Mouse (Mus musculus) olfactory bulb, adult 2 months (tissue): ENCODE measurements around the gene Farp1. TPM values are rescaled to one million over a fixed set of nuclear protein-coding genes. Genes with fewer than 3 reads are reported as not detected.
"Not testable (repeated sequence)": the region's sequence is repeated elsewhere in the genome, so short reads cannot be mapped to it uniquely, and the experiment has no call there.

Source experiments
- H3K27ac ChIP-seq: fragments of 200-500 bp; 2 replicates; pipeline ENCODE4 v1.5.1; 2012; ENCODE audit warnings: low read depth, low read length; ENCODE audit not compliant: insufficient read depth
- H3K4me1 ChIP-seq: fragments of 200-500 bp; 2 replicates; pipeline ENCODE4 v1.6.1; 2012; ENCODE audit warnings: low read length; ENCODE audit not compliant: control insufficient read depth, insufficient read depth
- H3K4me3 ChIP-seq: fragments of 200-500 bp; 2 replicates; pipeline ENCODE4 v1.5.1; 2012; ENCODE audit warnings: mild to moderate bottlenecking, low read depth, low read length, moderate library complexity; ENCODE audit not compliant: insufficient read depth
- CTCF ChIP-seq: fragments of 200-500 bp; IDR thresholded peaks from 2 replicates; pipeline ENCODE4 v1.5.1; 2012; ENCODE audit warnings: low read depth, mild to moderate bottlenecking, low read length, moderate library complexity; ENCODE audit not compliant: insufficient read depth
- POLR2A ChIP-seq: fragments of 200-500 bp; IDR thresholded peaks from 2 replicates; pipeline ENCODE4 v1.6.1; 2012; ENCODE audit warnings: mild to moderate bottlenecking, low read depth, low read length, moderate library complexity; ENCODE audit not compliant: insufficient read depth
- WGBS: fragments of 180-500 bp; shearing (Covaris S2); methylation state at CpG from one replicate; pipeline ENCODE4 v1.1.7; 2018; 5-methylcytosine and 5-hydroxymethylcytosine counted together
- polyA plus RNA-seq: library from polyadenylated mRNA; stranded (reverse); fragments of >200 nt; gene quantifications from 2 replicates; pipeline ENCODE4 v1.2.4, GENCODE M21; 2012; ENCODE audit warnings: low replicate concordance; ENCODE audit not compliant: missing spikeins, insufficient read depth, insufficient read length

Farp1 gene
- polyA plus RNA-seq, 1 experiment: not detected

DNA sequence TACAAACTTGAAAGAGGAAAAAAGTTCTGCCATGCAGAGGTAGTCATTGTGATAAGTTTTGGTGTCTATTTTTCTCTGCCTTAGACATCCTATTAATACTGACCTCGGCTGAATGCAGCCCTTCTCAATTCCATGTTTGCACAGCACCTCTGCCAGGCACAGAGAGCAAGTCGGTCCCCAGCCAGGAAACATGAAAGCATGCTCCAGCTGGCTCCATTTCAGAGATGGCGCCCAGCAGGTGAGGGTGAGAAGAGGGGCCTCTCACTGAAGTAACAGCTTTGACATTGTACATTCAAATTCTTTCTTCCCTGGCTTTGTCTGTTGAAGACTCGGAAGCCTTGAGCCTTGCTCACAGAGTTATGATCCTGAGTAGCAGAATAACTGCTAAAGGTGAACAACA is 140.9 kb downstream of the Farp1 start:
- no peak overlapping the region for H3K4me3 ChIP-seq
- TF ChIP-seq CTCF (no peak), POLR2A (no peak)
- 64% methylated on average over 4 of the region's 4 CpGs for WGBS
- no peak overlapping the region for H3K27ac ChIP-seq
- H3K4me1 ChIP-seq: peaks cover 34% of the 10 kb centered on the region

DNA sequence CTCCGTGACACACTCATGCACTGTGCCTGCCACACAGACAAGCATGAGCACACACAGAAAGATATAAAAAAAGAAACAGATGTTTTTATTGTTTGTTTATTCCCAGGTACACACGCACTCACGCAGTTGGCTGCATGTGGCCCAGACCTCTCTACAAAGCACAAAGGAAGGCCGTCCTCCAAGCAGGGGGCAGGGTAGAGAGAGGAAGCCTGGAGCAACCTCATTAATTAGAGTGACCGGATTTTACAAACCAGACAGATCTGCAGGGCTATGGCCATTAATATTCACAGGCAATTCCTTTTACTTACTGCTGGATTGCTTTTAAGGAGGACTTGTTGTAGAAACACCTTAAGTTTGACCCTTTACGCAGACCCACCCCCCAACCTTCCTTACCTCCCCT is 142.9 kb downstream of the Farp1 start:
- TF ChIP-seq CTCF: no peak
- no peak for TF ChIP-seq POLR2A
- Histone ChIP-seq H3K27ac (no peak overlapping the region), H3K4me3 (no peak overlapping the region), H3K4me1 (peaks cover 23% of the 10 kb centered on the region)
- 69% methylated on average over 6 of the region's 6 CpGs for WGBS

DNA sequence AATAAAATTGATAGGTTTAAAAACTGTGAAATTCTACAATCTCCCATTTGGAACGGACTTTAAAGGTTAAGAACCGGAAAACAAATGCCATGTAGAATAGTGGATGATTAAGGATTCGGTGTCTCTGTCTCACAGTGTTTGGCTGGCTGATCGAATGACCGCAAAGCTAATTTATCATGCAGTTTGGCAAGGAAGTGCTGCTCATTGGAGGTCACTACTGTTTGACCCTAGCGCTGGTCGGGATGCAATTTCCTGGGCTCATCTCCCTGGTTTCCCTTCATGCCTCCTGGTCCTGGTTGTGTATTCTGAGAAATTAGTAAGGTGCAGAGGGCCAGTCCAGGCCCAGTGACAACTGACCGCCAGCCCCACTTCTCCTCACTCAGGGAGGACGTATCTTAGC is 145.6 kb downstream of the Farp1 start:
- 84% methylated on average over 9 of the region's 9 CpGs for WGBS

DNA sequence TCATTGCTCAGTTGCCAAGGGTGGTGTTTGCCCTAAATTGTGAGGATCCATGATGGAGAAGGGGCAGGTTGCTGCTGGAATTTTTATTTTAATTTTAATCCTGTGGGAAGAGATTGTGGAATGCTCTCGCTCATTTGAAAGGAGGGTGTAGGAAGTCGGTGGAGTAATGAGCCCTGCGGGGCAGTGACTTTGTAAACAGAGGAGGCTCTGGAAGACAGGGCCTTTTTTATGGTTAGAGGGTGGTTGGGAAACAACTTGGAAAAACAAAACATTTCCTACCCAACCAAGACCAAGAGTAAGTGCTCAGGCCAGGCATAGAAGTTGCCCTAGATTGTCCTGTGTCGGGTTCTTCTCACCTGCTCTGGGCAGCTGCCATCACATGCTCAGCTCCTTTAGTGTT is 146.8 kb downstream of the Farp1 start:
- no peak overlapping the region for H3K27ac ChIP-seq
- WGBS: 70% methylated on average over 4 of the region's 4 CpGs
- H3K4me1 ChIP-seq: peaks cover 16% of the 10 kb centered on the region
- H3K4me3 ChIP-seq: no peak overlapping the region
- TF ChIP-seq POLR2A (no peak), CTCF (no peak)

More for the DNA sequence above, 145.6 kb downstream of the Farp1 start:
- no peak overlapping the region for H3K27ac ChIP-seq
- H3K4me1 ChIP-seq: peaks cover 12% of the 10 kb centered on the region; the same call in 1 of the 2 replicates
- TF ChIP-seq CTCF (no peak), POLR2A (no peak)
- no peak overlapping the region for H3K4me3 ChIP-seq

DNA sequence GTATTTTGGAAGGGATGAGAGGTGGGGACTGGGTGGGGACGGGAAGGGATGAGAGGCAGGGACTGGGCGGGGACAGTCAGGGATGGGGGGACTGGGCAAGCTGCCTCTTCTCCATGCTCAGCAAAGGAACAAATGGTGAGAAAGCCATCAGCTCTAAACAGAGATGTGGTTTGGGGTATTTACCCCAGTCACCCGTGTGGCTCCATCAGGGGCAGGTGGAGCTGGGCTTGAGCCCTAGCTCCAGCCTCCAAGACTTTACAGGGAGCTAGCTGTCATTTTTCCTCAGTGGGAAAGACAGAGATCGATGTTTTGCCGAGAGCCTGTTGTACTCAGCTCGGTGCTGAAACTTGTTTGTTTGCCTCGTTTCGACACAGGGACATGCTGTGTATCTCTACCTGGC is 148.0 kb downstream of the Farp1 start:
- Histone ChIP-seq H3K27ac (no peak overlapping the region), H3K4me3 (no peak overlapping the region), H3K4me1 (peaks cover 11% of the 10 kb centered on the region)
- TF ChIP-seq POLR2A: no peak
- TF ChIP-seq CTCF: no peak
- 90% methylated on average over 8 of the region's 8 CpGs for WGBS

DNA sequence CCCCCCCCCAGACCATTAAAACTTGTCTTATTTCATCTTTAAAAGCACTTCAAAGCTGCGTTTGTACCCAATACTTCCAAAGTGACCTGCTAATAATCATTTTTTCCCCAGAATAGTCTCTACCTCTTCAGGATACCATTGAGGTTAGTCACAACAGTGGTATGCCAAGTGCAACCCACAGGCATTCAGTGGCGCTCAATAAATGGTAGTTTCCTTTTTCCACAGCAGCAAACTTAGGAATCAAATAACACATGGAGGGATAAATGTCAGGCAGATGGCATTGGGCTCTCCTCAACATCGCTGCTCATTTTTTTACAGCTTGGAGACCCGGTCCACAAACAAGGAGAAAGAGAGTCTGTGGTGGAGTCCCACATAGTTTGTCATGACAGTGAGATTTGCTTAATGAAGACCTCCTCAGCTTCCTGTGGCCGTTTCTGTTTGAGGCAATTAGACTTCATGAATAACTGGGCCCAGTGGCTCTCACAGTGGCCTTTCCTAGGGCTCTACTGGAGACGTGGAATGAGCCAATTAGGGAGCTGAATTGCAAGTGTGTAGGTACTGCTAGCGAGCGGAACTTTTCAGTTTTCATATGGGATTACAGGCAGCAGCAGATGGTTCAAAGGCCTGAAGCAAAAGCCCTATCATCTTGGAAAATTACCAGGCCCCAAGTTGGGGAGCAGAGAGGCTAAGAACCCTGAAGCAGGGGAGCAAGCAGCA is 148.6 kb downstream of the Farp1 start:
- peaks cover 11% of the 10 kb centered on the region for H3K4me1 ChIP-seq
- H3K27ac ChIP-seq: no peak overlapping the region
- no peak for TF ChIP-seq POLR2A
- no peak for TF ChIP-seq CTCF
- no peak overlapping the region for H3K4me3 ChIP-seq
- WGBS: 70% methylated on average over 8 of the region's 8 CpGs

DNA sequence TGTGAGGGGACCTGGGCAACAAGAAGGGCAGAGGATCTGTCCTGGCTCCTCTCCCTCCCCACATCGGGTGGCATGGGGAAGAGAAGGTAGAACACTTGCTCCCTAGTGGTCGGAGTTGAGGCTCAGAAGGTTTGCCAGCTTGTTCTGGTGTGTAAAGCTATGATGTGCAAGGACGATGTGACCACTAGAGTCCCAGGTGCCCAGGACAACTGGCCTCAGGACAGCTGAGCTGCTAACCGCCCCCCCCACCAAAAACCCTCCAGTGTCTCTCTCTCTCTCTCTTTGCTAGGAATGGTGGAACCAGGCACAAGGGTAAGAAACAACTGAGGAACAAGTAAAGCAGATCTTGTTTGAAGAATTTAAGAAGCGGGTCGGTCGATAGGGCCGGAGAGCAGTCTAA is 149.4 kb downstream of the Farp1 start:
- H3K27ac ChIP-seq: no peak overlapping the region

DNA sequence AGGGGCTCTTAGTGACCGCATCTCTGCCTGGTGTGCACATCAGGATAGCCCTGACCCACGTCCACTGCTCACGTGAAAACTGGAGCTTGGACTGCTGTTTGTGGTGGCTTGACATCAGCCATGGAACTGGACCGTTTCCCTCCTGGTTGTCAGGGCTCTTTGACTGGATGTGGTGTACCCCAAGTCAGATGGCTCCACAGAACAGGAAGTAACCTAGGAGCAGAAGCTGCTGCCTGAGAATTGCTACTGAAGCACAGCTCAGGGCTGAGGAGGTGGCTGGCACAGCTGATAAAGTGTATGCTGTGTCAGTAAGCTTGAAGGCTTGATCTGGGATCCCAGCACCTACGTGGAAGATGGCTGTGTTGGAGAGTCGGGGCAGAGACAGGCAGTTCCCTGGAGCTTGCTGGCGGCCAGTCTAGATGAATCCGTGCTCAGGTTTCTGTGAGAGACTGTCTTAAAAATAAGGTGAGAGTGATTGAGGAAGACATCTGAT is 151.4 kb downstream of the Farp1 start:
- H3K27ac ChIP-seq: no peak overlapping the region
- H3K4me3 ChIP-seq: no peak overlapping the region
- TF ChIP-seq POLR2A (no peak), CTCF (no peak)
- 79% methylated on average over 8 of the region's 8 CpGs for WGBS
- H3K4me1 ChIP-seq: peaks cover 20% of the 10 kb centered on the region

More for the DNA sequence above, 149.4 kb downstream of the Farp1 start:
- Histone ChIP-seq H3K4me3 (no peak overlapping the region), H3K4me1 (peaks cover 11% of the 10 kb centered on the region)
- TF ChIP-seq POLR2A: no peak
- TF ChIP-seq CTCF: no peak
- 97% methylated on average over 8 of the region's 8 CpGs for whole genome bisulfite sequencing

DNA sequence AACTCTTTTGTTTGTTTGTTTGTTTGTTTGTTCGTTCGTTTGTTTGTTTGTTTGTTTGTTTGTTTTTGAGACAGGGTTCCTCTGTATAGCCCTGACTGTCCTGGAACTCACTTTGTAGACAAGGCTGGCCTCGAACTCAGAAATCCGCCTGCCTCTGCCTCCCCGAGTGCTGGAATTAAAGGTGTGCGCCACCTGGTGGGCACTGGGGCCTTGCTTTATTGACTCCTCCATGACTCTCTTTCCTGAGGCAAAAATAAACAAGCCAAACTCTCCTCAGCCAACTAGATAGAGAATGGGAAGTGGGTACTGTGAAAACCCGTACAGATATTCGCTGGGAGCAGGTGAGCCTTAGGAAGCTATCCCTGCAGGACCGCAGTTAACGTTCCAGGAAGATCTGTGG is 154.8 kb downstream of the Farp1 start:
- WGBS: 95% methylated on average over 10 of the region's 10 CpGs
- not testable (repeated sequence) for H3K4me3 ChIP-seq, H3K27ac ChIP-seq
- peaks cover 20% of the 10 kb centered on the region for H3K4me1 ChIP-seq
